Mouse (Mus musculus): ENCODE data around the gene Mphosph10. TPM values are rescaled to one million over a fixed set of nuclear protein-coding genes. Genes with fewer than 3 reads are reported as not detected.
A peak's percentile ranks its signal among the peaks of the same experiment; 100 is the strongest.

The Mphosph10 gene
- polyA plus RNA-seq (2012; rRNA removed) = 4.9 and 13.4 TPM in 2 replicates
- 23.0 and 24.1 TPM in 2 replicates for polyA plus RNA-seq (2014; fragmentation: Nextera tagmentation; extraction: Ambion mirVana)

GRCm38 (mm10) chr7:64392122-64392818, at the start of gene Mphosph10, which contains the start of gene Mcee:
TSS of gene Mphosph10 (minus strand) at chr7:64392268.
TSS of gene Mcee (plus strand) at chr7:64392607.
- peak within 1 kb of the TSS; percentile 37 for H3K27ac ChIP-seq
- DNase-seq (ENCODE audit: low read depth in 3 of 3, low spot score in 3 of 3) = peak; percentile 93
- peak within 1 kb of the TSS; percentile 95 to 98 for H3K4me3 ChIP-seq (ENCODE audit: insufficient read depth in 1 of 2, low read depth in 2 of 2, low read length in 2 of 2)
- H3K9me3 ChIP-seq (ENCODE audit: control insufficient read depth, low read length) = no peaks in the 10 kb centered on the region
- TF ChIP-seq CTCF (IDR thresholded peaks at IDR 0.05; ENCODE audit: low read depth) (no peak), EP300 (IDR thresholded peaks at IDR 0.05; ENCODE audit: low read depth) (peak; percentile 59; the same call in 1 of the 2 replicates)
- under 1% methylated on average over 54 of the region's 54 CpGs for WGBS (ENCODE audit: insufficient replicate concordance)
- peaks cover 4 to 10% of the 10 kb centered on the region in 2 experiments; a peak in 2 of 4 replicates for H3K4me1 ChIP-seq (replicated peaks; ENCODE audit: control insufficient read depth in 2 of 2, insufficient read depth in 2 of 2, low read length in 1 of 2)
- peak; percentile 98 for ATAC-seq (ENCODE audit: insufficient read depth)
- peak within 1 kb of the TSS; percentile 86 for H3K9ac ChIP-seq (replicated peaks)
- peaks cover 20% of the 10 kb centered on the region for H3K36me3 ChIP-seq (replicated peaks; ENCODE audit: control insufficient read depth, insufficient read depth, low read depth)
- no peaks in the 10 kb centered on the region for H3K27me3 ChIP-seq (ENCODE audit: control insufficient read depth, insufficient read depth, low read length)
- H3K4me2 ChIP-seq (ENCODE audit: low read depth) = peak within 1 kb of the TSS; percentile 86

- 67% methylated on average over 8 of the region's 8 CpGs for WGBS (ENCODE audit: insufficient replicate concordance)
- Histone ChIP-seq H3K36me3 (replicated peaks; ENCODE audit: control insufficient read depth, insufficient read depth, low read depth) (no peaks in the 10 kb centered on the region), H3K4me3 (ENCODE audit: insufficient read depth in 1 of 2, low read depth in 2 of 2, low read length in 2 of 2) (no peak overlapping the region), H3K4me2 (ENCODE audit: low read depth) (no peak overlapping the region), H3K27me3 (ENCODE audit: control insufficient read depth, insufficient read depth, low read length) (no peaks in the 10 kb centered on the region), H3K27ac (no peak overlapping the region), H3K4me1 (replicated peaks; ENCODE audit: control insufficient read depth in 2 of 2, insufficient read depth in 2 of 2, low read length in 1 of 2) (no peaks in the 10 kb centered on the region), H3K9me3 (ENCODE audit: control insufficient read depth, low read length) (no peaks in the 10 kb centered on the region), H3K9ac (replicated peaks) (no peak overlapping the region)
- ATAC-seq (ENCODE audit: insufficient read depth) (no peak), DNase-seq (ENCODE audit: low read depth in 3 of 3, low spot score in 3 of 3) (no peak)
- no peak for TF ChIP-seq CTCF (IDR thresholded peaks at IDR 0.05; ENCODE audit: low read depth)
- no peak for TF ChIP-seq EP300 (IDR thresholded peaks at IDR 0.05; ENCODE audit: low read depth)
Observed at GRCm38 (mm10) chr7:64440519-64440918, 48.5 kb upstream of the Mphosph10 start.

DNA sequence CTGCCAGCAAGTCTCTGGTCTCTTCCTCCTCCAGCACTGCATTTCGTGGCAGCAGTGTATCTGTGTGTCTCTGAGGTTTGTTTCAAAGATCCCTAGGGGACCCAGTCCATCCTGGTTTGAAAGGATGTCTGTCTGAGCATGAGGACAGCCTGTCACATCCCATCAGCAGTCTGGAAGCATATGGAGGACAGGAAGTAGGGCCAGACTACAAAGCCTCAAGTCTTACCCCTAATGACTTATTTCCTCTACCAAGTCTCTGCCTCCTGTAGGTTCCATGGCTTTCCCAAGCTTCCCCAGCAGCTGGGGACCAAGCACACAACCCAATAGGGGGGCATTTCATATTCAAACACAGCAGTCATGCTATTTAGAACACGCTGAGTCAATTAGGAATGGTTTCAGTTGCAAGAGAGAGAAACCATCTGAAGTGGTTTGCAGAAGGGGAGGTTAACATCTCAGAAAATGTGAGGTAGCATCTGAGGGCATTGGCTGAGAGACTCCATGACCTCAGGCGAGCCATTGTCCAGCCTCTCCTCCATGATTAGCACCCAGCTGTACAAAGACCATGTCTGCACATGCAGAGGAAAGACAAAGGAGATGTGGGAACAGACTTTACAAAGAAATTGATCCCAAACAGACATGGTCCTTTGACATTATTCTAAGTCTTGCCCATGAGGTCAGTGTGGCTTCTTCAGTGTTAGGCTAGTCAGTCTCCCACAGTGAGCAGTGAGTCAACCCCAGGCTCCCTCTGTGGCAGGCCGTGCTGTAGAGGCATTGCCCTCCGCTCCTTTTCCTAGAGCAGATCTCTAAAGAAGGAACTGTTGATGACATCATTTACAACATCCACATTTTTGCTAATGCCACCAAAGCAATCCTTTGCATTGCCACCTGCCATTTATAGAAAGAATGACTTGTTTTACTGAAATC, 47.8 kb upstream of the Mphosph10 start:
- Histone ChIP-seq H3K9me3 (ENCODE audit: control insufficient read depth, low read length) (no peaks in the 10 kb centered on the region), H3K4me3 (ENCODE audit: insufficient read depth in 1 of 2, low read depth in 2 of 2, low read length in 2 of 2) (no peak overlapping the region), H3K27me3 (ENCODE audit: control insufficient read depth, insufficient read depth, low read length) (no peaks in the 10 kb centered on the region), H3K4me2 (ENCODE audit: low read depth) (no peak overlapping the region), H3K27ac (no peak overlapping the region), H3K4me1 (replicated peaks; ENCODE audit: control insufficient read depth in 2 of 2, insufficient read depth in 2 of 2, low read length in 1 of 2) (no peaks in the 10 kb centered on the region), H3K36me3 (replicated peaks; ENCODE audit: control insufficient read depth, insufficient read depth, low read depth) (no peaks in the 10 kb centered on the region), H3K9ac (replicated peaks) (no peak overlapping the region)
- ATAC-seq (ENCODE audit: insufficient read depth) (no peak), DNase-seq (ENCODE audit: low read depth in 3 of 3, low spot score in 3 of 3) (no peak)
- TF ChIP-seq CTCF (IDR thresholded peaks at IDR 0.05; ENCODE audit: low read depth) = no peak
- no peak for TF ChIP-seq EP300 (IDR thresholded peaks at IDR 0.05; ENCODE audit: low read depth)
- 42% methylated on average over 5 of the region's 5 CpGs for WGBS (ENCODE audit: insufficient replicate concordance)

GRCm38 (mm10) chr7:64424861-64425260, 32.8 kb upstream of the Mphosph10 start:
- no peak overlapping the region for H3K4me3 ChIP-seq (ENCODE audit: insufficient read depth in 1 of 2, low read depth in 2 of 2, low read length in 2 of 2)
- H3K9me3 ChIP-seq (ENCODE audit: control insufficient read depth, low read length) = no peaks in the 10 kb centered on the region
- H3K27me3 ChIP-seq (ENCODE audit: control insufficient read depth, insufficient read depth, low read length) = no peaks in the 10 kb centered on the region
- H3K4me1 ChIP-seq (replicated peaks; ENCODE audit: control insufficient read depth in 2 of 2, insufficient read depth in 2 of 2, low read length in 1 of 2) = no peaks in the 10 kb centered on the region
- no peaks in the 10 kb centered on the region for H3K36me3 ChIP-seq (replicated peaks; ENCODE audit: control insufficient read depth, insufficient read depth, low read depth)
- H3K9ac ChIP-seq (replicated peaks) = no peak overlapping the region
- no peak overlapping the region for H3K4me2 ChIP-seq (ENCODE audit: low read depth)
- ATAC-seq (ENCODE audit: insufficient read depth) = no peak
- DNase-seq (ENCODE audit: low read depth in 3 of 3, low spot score in 3 of 3) = no peak
- TF ChIP-seq EP300 (IDR thresholded peaks at IDR 0.05; ENCODE audit: low read depth) = no peak
- no peak overlapping the region for H3K27ac ChIP-seq
- WGBS (ENCODE audit: insufficient replicate concordance) = 43% methylated on average over 5 of the region's 5 CpGs

- TF ChIP-seq CTCF (IDR thresholded peaks at IDR 0.05; ENCODE audit: low read depth) (no peak), EP300 (IDR thresholded peaks at IDR 0.05; ENCODE audit: low read depth) (no peak)
- H3K4me3 ChIP-seq (ENCODE audit: insufficient read depth in 1 of 2, low read depth in 2 of 2, low read length in 2 of 2) = no peak overlapping the region
- no peaks in the 10 kb centered on the region for H3K9me3 ChIP-seq (ENCODE audit: control insufficient read depth, low read length)
- no peaks in the 10 kb centered on the region for H3K36me3 ChIP-seq (replicated peaks; ENCODE audit: control insufficient read depth, insufficient read depth, low read depth)
- no peak for ATAC-seq (ENCODE audit: insufficient read depth)
- no peaks in the 10 kb centered on the region for H3K27me3 ChIP-seq (ENCODE audit: control insufficient read depth, insufficient read depth, low read length)
- no peaks in the 10 kb centered on the region for H3K4me1 ChIP-seq (replicated peaks; ENCODE audit: control insufficient read depth in 2 of 2, insufficient read depth in 2 of 2, low read length in 1 of 2)
- 54% methylated on average over 8 of the region's 8 CpGs for WGBS (ENCODE audit: insufficient replicate concordance)
- no peak overlapping the region for H3K9ac ChIP-seq (replicated peaks)
- no peak overlapping the region for H3K4me2 ChIP-seq (ENCODE audit: low read depth)
- H3K27ac ChIP-seq = no peak overlapping the region
- no peak for DNase-seq (ENCODE audit: low read depth in 3 of 3, low spot score in 3 of 3)
Observed at GRCm38 (mm10) chr7:64403989-64404388, 11.9 kb upstream of the Mphosph10 start.
